Mouse (Mus musculus) erythroblast, embryonic 14.5 days (primary cell): Measurements from ENCODE around the gene Kcnh8.

ENCODE experiments used
- GATA1 ChIP-seq: IDR thresholded peaks from 2 replicates; pipeline ENCODE4 v1.6.1; 2012; ENCODE audit warnings: low read length, inconsistent platforms, mixed read lengths
- TAL1 ChIP-seq: IDR thresholded peaks from 3 replicates; pipeline ENCODE4 v1.6.1; 2012; ENCODE audit warnings: low read length, inconsistent platforms, mixed read lengths

DNA sequence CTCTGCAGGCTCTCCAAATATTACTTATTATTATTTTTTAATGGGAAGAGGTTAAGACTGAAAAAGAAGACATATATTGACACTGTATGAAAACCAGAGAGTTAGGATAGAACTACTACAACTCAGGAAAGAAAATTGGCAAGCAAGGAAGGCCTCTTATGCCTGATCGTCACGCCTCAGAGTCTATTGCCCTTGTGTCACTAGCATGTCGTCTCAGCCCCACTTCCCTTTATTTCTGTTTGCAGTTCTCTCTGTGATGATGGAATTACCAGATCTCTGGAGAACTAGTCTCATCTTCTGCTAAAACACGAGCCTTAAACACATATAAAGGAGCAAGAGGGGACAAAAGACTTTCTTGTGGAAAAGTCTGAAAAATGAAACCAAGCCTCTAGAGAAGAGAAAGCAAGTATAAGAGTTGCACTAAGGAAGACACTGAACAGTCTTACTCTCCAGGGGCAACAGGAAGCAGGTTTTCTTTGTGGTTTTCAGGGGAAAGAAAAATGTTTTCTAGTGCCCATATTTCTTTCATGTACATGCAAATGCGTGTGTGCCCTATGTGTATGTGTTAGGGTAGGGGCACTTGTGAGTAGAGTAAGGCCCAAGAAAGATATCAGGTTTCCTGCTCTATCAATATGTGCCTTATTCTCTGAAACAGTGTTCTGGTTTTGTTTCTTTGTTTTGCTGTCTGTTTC, 10.9 kb upstream of the Kcnh8 start:
- TF ChIP-seq GATA1 (no peak), TAL1 (no peak)
